Mouse (Mus musculus) C2C12 (cell line): ENCODE measurements around the gene Rhox3h. TPM values are rescaled to one million over a fixed set of nuclear protein-coding genes. Genes with fewer than 3 reads are reported as not detected.

Experiments used
- polyA plus RNA-seq: library from polyadenylated mRNA; unstranded; fragments of >200 nt; fragmentation: generic; extraction: Trizol; gene quantifications from one replicate; pipeline ENCODE4 v1.2.1, GENCODE M21; 2012; ENCODE audit warnings: missing spikeins

The Rhox3h gene
- polyA plus RNA-seq, 1 experiment = not detected

Other genes with a start within 250 kb of the Rhox3h start
- not detected for gene Rhox4b, start 236.3 kb downstream of the Rhox3h start, polyA plus RNA-seq
- gene Rhox2c, start 215.1 kb downstream of the Rhox3h start, polyA plus RNA-seq = not detected
- not detected for gene Rhox3c, start 210.2 kb downstream of the Rhox3h start, polyA plus RNA-seq
- gene Rhox4c, start 188.4 kb downstream of the Rhox3h start, polyA plus RNA-seq = not detected
- gene Rhox2d, start 175.3 kb downstream of the Rhox3h start, polyA plus RNA-seq = not detected
- not detected for gene Rhox4d, start 154.4 kb downstream of the Rhox3h start, polyA plus RNA-seq
- not detected for gene Rhox2e, start 138.3 kb downstream of the Rhox3h start, polyA plus RNA-seq
- not detected for gene Rhox3e, start 126.7 kb downstream of the Rhox3h start, polyA plus RNA-seq
- gene Rhox4e, start 111.4 kb downstream of the Rhox3h start, polyA plus RNA-seq = not detected
- not detected for gene Rhox2f, start 97.4 kb downstream of the Rhox3h start, polyA plus RNA-seq
- gene Rhox3f, start 87.8 kb downstream of the Rhox3h start, polyA plus RNA-seq = not detected
- gene Rhox4f, start 61.1 kb downstream of the Rhox3h start, polyA plus RNA-seq = not detected
- gene Rhox3g, start 40.2 kb downstream of the Rhox3h start, polyA plus RNA-seq = not detected
- not detected for gene Rhox2g, start 25.3 kb downstream of the Rhox3h start, polyA plus RNA-seq
- gene Rhox4g, start 17.4 kb downstream of the Rhox3h start, polyA plus RNA-seq = not detected
- gene Rhox2h, start 4.5 kb upstream of the Rhox3h start, polyA plus RNA-seq = 0.06 TPM
- gene Rhox5, start 136.1 kb upstream of the Rhox3h start, polyA plus RNA-seq = 2.4 TPM
- not detected for gene Rhox6, start 158.1 kb upstream of the Rhox3h start, polyA plus RNA-seq
- not detected for gene Rhox7a, start 162.9 kb upstream of the Rhox3h start, polyA plus RNA-seq
- gene Rhox8, start 210.2 kb upstream of the Rhox3h start, polyA plus RNA-seq = not detected
- not detected for gene Rhox7b, start 228.5 kb upstream of the Rhox3h start, polyA plus RNA-seq
- gene Rhox9, start 233.0 kb upstream of the Rhox3h start, polyA plus RNA-seq = not detected